Mouse (Mus musculus): Measurements from ENCODE around the gene Trmt1. TPM values are rescaled to one million over a fixed set of nuclear protein-coding genes. Genes with fewer than 3 reads are reported as not detected.

Gene Trmt1
- polyA plus RNA-seq, 2 experiments: 71.7 to 158 TPM

- Histone ChIP-seq H3K27ac (replicated peaks; ENCODE audit: low read depth, low read length) (peak overlapping the region; percentile 97), H3K4me2 (replicated peaks; ENCODE audit: low read depth, low read length, severe bottlenecking) (peak overlapping the region; percentile 75), H3K4me1 (ENCODE audit: control insufficient read depth, insufficient read depth, low read length) (peaks cover 55% of the 10 kb centered on the region), H3K36me3 (ENCODE audit: control insufficient read depth, insufficient read depth, low read length) (no peaks in the 10 kb centered on the region), H3K9ac (ENCODE audit: low read depth, low read length, severe bottlenecking) (peak overlapping the region; percentile 57), H3K4me3 (replicated peaks; ENCODE audit: low read length) (peak overlapping the region; percentile 35), H3K27me3 (ENCODE audit: control insufficient read depth, insufficient read depth, low read length) (no peaks in the 10 kb centered on the region), H3K9me3 (ENCODE audit: control insufficient read depth, low read length) (no peaks in the 10 kb centered on the region)
- peak; percentile 60 for ATAC-seq (ENCODE audit: low FRiP score, low read depth)
- whole genome bisulfite sequencing: 1% methylated on average over 10 of the region's 10 CpGs
- no peak for TF ChIP-seq POLR2A (IDR thresholded peaks at IDR 0.05; ENCODE audit: borderline replicate concordance, extremely low read depth, insufficient read depth, insufficient read length)
- DNase-seq (ENCODE audit: low spot score): peak; percentile 74
Observed at GRCm38 (mm10) chr8:84656191-84656525, 29.9 kb upstream of the Trmt1 start.

GRCm38 (mm10) chr8:84656641-84657126, 29.4 kb upstream of the Trmt1 start:
- peak overlapping the region; percentile 35 for H3K4me3 ChIP-seq (replicated peaks; ENCODE audit: low read length)
- ATAC-seq (ENCODE audit: low FRiP score, low read depth) (peak; percentile 63), DNase-seq (ENCODE audit: low spot score) (peak; percentile 88)
- peaks cover 55% of the 10 kb centered on the region for H3K4me1 ChIP-seq (ENCODE audit: control insufficient read depth, insufficient read depth, low read length)
- peak overlapping the region; percentile 97 for H3K27ac ChIP-seq (replicated peaks; ENCODE audit: low read depth, low read length)
- no peak for TF ChIP-seq POLR2A (IDR thresholded peaks at IDR 0.05; ENCODE audit: borderline replicate concordance, extremely low read depth, insufficient read depth, insufficient read length)
- WGBS: 0% methylated on average over 23 of the region's 23 CpGs
- H3K36me3 ChIP-seq (ENCODE audit: control insufficient read depth, insufficient read depth, low read length): no peaks in the 10 kb centered on the region
- H3K9ac ChIP-seq (ENCODE audit: low read depth, low read length, severe bottlenecking): peak overlapping the region; percentile 57
- no peaks in the 10 kb centered on the region for H3K9me3 ChIP-seq (ENCODE audit: control insufficient read depth, low read length)
- no peaks in the 10 kb centered on the region for H3K27me3 ChIP-seq (ENCODE audit: control insufficient read depth, insufficient read depth, low read length)
- H3K4me2 ChIP-seq (replicated peaks; ENCODE audit: low read depth, low read length, severe bottlenecking): peak overlapping the region; percentile 75

GRCm38 (mm10) chr8:84657203-84657602, 28.9 kb upstream of the Trmt1 start:
- H3K4me1 ChIP-seq (ENCODE audit: control insufficient read depth, insufficient read depth, low read length): peaks cover 55% of the 10 kb centered on the region
- H3K27ac ChIP-seq (replicated peaks; ENCODE audit: low read depth, low read length): peak overlapping the region; percentile 97
- no peaks in the 10 kb centered on the region for H3K36me3 ChIP-seq (ENCODE audit: control insufficient read depth, insufficient read depth, low read length)
- ATAC-seq (ENCODE audit: low FRiP score, low read depth): no peak
- peak overlapping the region; percentile 57; the same call in 1 of the 2 replicates for H3K9ac ChIP-seq (ENCODE audit: low read depth, low read length, severe bottlenecking)
- no peak for DNase-seq (ENCODE audit: low spot score)
- TF ChIP-seq POLR2A (IDR thresholded peaks at IDR 0.05; ENCODE audit: borderline replicate concordance, extremely low read depth, insufficient read depth, insufficient read length): no peak
- H3K4me2 ChIP-seq (replicated peaks; ENCODE audit: low read depth, low read length, severe bottlenecking): peak overlapping the region; percentile 75
- no peaks in the 10 kb centered on the region for H3K27me3 ChIP-seq (ENCODE audit: control insufficient read depth, insufficient read depth, low read length)
- H3K4me3 ChIP-seq (replicated peaks; ENCODE audit: low read length): 0 out of 2 replicates have a peak overlapping the region, but pooled peaks have one; percentile 35
- no peaks in the 10 kb centered on the region for H3K9me3 ChIP-seq (ENCODE audit: control insufficient read depth, low read length)

GRCm38 (mm10) chr8:84657680-84658079, 28.4 kb upstream of the Trmt1 start:
- ATAC-seq (ENCODE audit: low FRiP score, low read depth): no peak
- Histone ChIP-seq H3K27me3 (ENCODE audit: control insufficient read depth, insufficient read depth, low read length) (no peaks in the 10 kb centered on the region), H3K36me3 (ENCODE audit: control insufficient read depth, insufficient read depth, low read length) (no peaks in the 10 kb centered on the region), H3K9ac (ENCODE audit: low read depth, low read length, severe bottlenecking) (no peak overlapping the region), H3K27ac (replicated peaks; ENCODE audit: low read depth, low read length) (peak overlapping the region; percentile 97), H3K4me1 (ENCODE audit: control insufficient read depth, insufficient read depth, low read length) (peaks cover 55% of the 10 kb centered on the region), H3K4me3 (replicated peaks; ENCODE audit: low read length) (no peak overlapping the region), H3K4me2 (replicated peaks; ENCODE audit: low read depth, low read length, severe bottlenecking) (no peak overlapping the region), H3K9me3 (ENCODE audit: control insufficient read depth, low read length) (no peaks in the 10 kb centered on the region)
- no peak for TF ChIP-seq POLR2A (IDR thresholded peaks at IDR 0.05; ENCODE audit: borderline replicate concordance, extremely low read depth, insufficient read depth, insufficient read length)
- WGBS: 47% methylated on average over 4 of the region's 4 CpGs
- no peak for DNase-seq (ENCODE audit: low spot score)

- H3K4me1 ChIP-seq (ENCODE audit: control insufficient read depth, insufficient read depth, low read length): peaks cover 57% of the 10 kb centered on the region
- H3K27ac ChIP-seq (replicated peaks; ENCODE audit: low read depth, low read length): no peak overlapping the region
- no peaks in the 10 kb centered on the region for H3K9me3 ChIP-seq (ENCODE audit: control insufficient read depth, low read length)
- H3K4me2 ChIP-seq (replicated peaks; ENCODE audit: low read depth, low read length, severe bottlenecking): no peak overlapping the region
- DNase-seq (ENCODE audit: low spot score) (no peak), ATAC-seq (ENCODE audit: low FRiP score, low read depth) (no peak)
- 77% methylated on average over 1 of the region's 1 CpGs for WGBS
- H3K36me3 ChIP-seq (ENCODE audit: control insufficient read depth, insufficient read depth, low read length): no peaks in the 10 kb centered on the region
- no peak for TF ChIP-seq POLR2A (IDR thresholded peaks at IDR 0.05; ENCODE audit: borderline replicate concordance, extremely low read depth, insufficient read depth, insufficient read length)
- H3K9ac ChIP-seq (ENCODE audit: low read depth, low read length, severe bottlenecking): no peak overlapping the region
- no peaks in the 10 kb centered on the region for H3K27me3 ChIP-seq (ENCODE audit: control insufficient read depth, insufficient read depth, low read length)
- no peak overlapping the region for H3K4me3 ChIP-seq (replicated peaks; ENCODE audit: low read length)
Observed at GRCm38 (mm10) chr8:84658951-84659350, 27.2 kb upstream of the Trmt1 start.
